Mouse (Mus musculus) myocyte (in vitro differentiated cells): ENCODE results near the gene Col13a1. TPM values are rescaled to one million over a fixed set of nuclear protein-coding genes. Genes with fewer than 3 reads are reported as not detected.

Experiments used
- H3K27me3 ChIP-seq: one replicate; pipeline ENCODE4 v1.6.1; 2011; ENCODE audit not compliant: control insufficient read depth, insufficient read depth, insufficient read length
- H3K36me3 ChIP-seq: one replicate; pipeline ENCODE4 v1.6.1; 2011; ENCODE audit not compliant: control insufficient read depth, insufficient read depth
- H3K4me2 ChIP-seq: one replicate; pipeline ENCODE4 v1.6.1; 2011; ENCODE audit warnings: low read depth, control low read depth
- H3K4me3 ChIP-seq: one replicate; pipeline ENCODE4 v1.5.1; 2011; ENCODE audit warnings: mild to moderate bottlenecking, control low read depth, moderate library complexity
- H3K79me2 ChIP-seq: one replicate; pipeline ENCODE4 v1.6.1; 2011; ENCODE audit not compliant: control insufficient read depth, insufficient read depth
- H3ac ChIP-seq: one replicate; pipeline ENCODE4 v1.6.1; 2011; ENCODE audit not compliant: control insufficient read depth, insufficient read length
- CEBPB ChIP-seq: IDR thresholded peaks from 2 replicates; pipeline ENCODE4 v1.6.1; 2011; ENCODE audit warnings: mild to moderate bottlenecking, moderate library complexity; ENCODE audit not compliant: poor library complexity, insufficient read depth, severe bottlenecking
- E2F4 ChIP-seq: IDR thresholded peaks from one replicate; pipeline ENCODE4 v1.6.1; 2011; ENCODE audit warnings: mild to moderate bottlenecking, control low read depth, moderate library complexity; ENCODE audit not compliant: insufficient read depth
- MAX ChIP-seq: IDR thresholded peaks from one replicate; pipeline ENCODE4 v1.6.1; 2011; ENCODE audit warnings: low read depth, mild to moderate bottlenecking, control low read depth
- MYOD1 ChIP-seq, 3 experiments: IDR thresholded peaks; one replicate each; pipeline ENCODE4 v1.6.1; 2011; ENCODE audit warnings: control low read depth in 2 of 3, low read depth in 2 of 3, mild to moderate bottlenecking in 2 of 3, moderate library complexity in 1 of 3; ENCODE audit not compliant: insufficient read length in 2 of 3, control insufficient read depth in 1 of 3
- MYOG ChIP-seq, 3 experiments: IDR thresholded peaks; one replicate each; pipeline ENCODE4 v1.6.1; 2011; ENCODE audit warnings: control low read depth in 2 of 3, low read depth in 2 of 3, mild to moderate bottlenecking in 2 of 3; ENCODE audit not compliant: insufficient read length in 2 of 3, control insufficient read depth in 1 of 3, insufficient read depth in 1 of 3
- POLR2A ChIP-seq: IDR thresholded peaks from one replicate; pipeline ENCODE4 v1.6.1; 2011; ENCODE audit warnings: low read depth, mild to moderate bottlenecking, control low read depth, moderate library complexity; ENCODE audit not compliant: insufficient read length
- POLR2AphosphoS2 ChIP-seq: IDR thresholded peaks from one replicate; pipeline ENCODE4 v1.6.1; 2011; ENCODE audit warnings: low read depth, control low read depth; ENCODE audit not compliant: insufficient read length
- REST ChIP-seq: IDR thresholded peaks from one replicate; pipeline ENCODE4 v1.6.1; 2011; ENCODE audit warnings: mild to moderate bottlenecking, control low read depth, moderate library complexity; ENCODE audit not compliant: insufficient read depth, insufficient read length
- SRF ChIP-seq: IDR thresholded peaks from one replicate; pipeline ENCODE4 v1.6.1; 2011; ENCODE audit warnings: low read depth; ENCODE audit not compliant: control insufficient read depth, insufficient read length
- TCF12 ChIP-seq: IDR thresholded peaks from one replicate; pipeline ENCODE4 v1.6.1; 2011; ENCODE audit warnings: mild to moderate bottlenecking, control low read depth; ENCODE audit not compliant: poor library complexity, insufficient read depth, severe bottlenecking
- TCF3 ChIP-seq: IDR thresholded peaks from one replicate; pipeline ENCODE4 v1.6.1; 2011; ENCODE audit warnings: low read depth, control low read depth; ENCODE audit not compliant: insufficient read length
- USF1 ChIP-seq: IDR thresholded peaks from one replicate; pipeline ENCODE4 v1.6.1; 2011; ENCODE audit warnings: low read depth, mild to moderate bottlenecking, control low read depth, moderate library complexity
- polyA plus RNA-seq: library from polyadenylated mRNA; unstranded; fragments of >200 nt; fragmentation: generic; extraction: Trizol; gene quantifications from one replicate; pipeline ENCODE4 v1.2.1, GENCODE M21; 2012; ENCODE audit warnings: missing spikeins

Col13a1 gene
- polyA plus RNA-seq, 1 experiment, result 0.13 TPM

- TF ChIP-seq MAX, result no peak
- TF ChIP-seq SRF, result no peak
- no peak for TF ChIP-seq POLR2AphosphoS2
- TF ChIP-seq REST, result no peak
- no peak for TF ChIP-seq USF1
- TF ChIP-seq CEBPB, result no peak
- no peak for TF ChIP-seq TCF3
- TF ChIP-seq E2F4, result no peak
- no peak for TF ChIP-seq TCF12
- TF ChIP-seq MYOD1 (IDR thresholded peaks at IDR 0.05; ENCODE audit: control insufficient read depth in 1 of 3, insufficient read length in 2 of 3, low read depth in 2 of 3), result no peak
- no peak for TF ChIP-seq POLR2A
- no peak for TF ChIP-seq MYOG (IDR thresholded peaks at IDR 0.05; ENCODE audit: control insufficient read depth in 1 of 3, insufficient read depth in 1 of 3, insufficient read length in 2 of 3, low read depth in 2 of 3)
- H3K4me2 ChIP-seq, result no peak overlapping the region
- H3K4me3 ChIP-seq, result no peak overlapping the region
- no peaks in the 10 kb centered on the region for H3K27me3 ChIP-seq
- H3K79me2 ChIP-seq, result no peaks in the 10 kb centered on the region
- H3K36me3 ChIP-seq, result no peaks in the 10 kb centered on the region
- no peak overlapping the region for H3ac ChIP-seq
Observed at GRCm38 (mm10) chr10:61928725-61929651, 49.9 kb downstream of the Col13a1 start.

- Histone ChIP-seq H3K27me3 (no peaks in the 10 kb centered on the region), H3K4me3 (no peak overlapping the region), H3K36me3 (no peaks in the 10 kb centered on the region), H3K4me2 (no peak overlapping the region), H3ac (no peak overlapping the region), H3K79me2 (no peaks in the 10 kb centered on the region)
- TF ChIP-seq MYOD1 (IDR thresholded peaks at IDR 0.05; ENCODE audit: control insufficient read depth in 1 of 3, insufficient read length in 2 of 3, low read depth in 2 of 3) (no peak), MYOG (IDR thresholded peaks at IDR 0.05; ENCODE audit: control insufficient read depth in 1 of 3, insufficient read depth in 1 of 3, insufficient read length in 2 of 3, low read depth in 2 of 3) (no peak), POLR2AphosphoS2 (no peak), CEBPB (no peak), USF1 (no peak), REST (no peak), TCF12 (no peak), MAX (no peak)
Observed at GRCm38 (mm10) chr10:61925691-61926090, 53.2 kb downstream of the Col13a1 start.

- no peaks in the 10 kb centered on the region for H3K36me3 ChIP-seq
- H3K4me3 ChIP-seq, result no peak overlapping the region
- H3K27me3 ChIP-seq, result no peaks in the 10 kb centered on the region
- H3K79me2 ChIP-seq, result no peaks in the 10 kb centered on the region
- TF ChIP-seq E2F4 (no peak), SRF (no peak), TCF12 (no peak), MYOG (IDR thresholded peaks at IDR 0.05; ENCODE audit: control insufficient read depth in 1 of 3, insufficient read depth in 1 of 3, insufficient read length in 2 of 3, low read depth in 2 of 3) (no peak), CEBPB (no peak), REST (no peak), MYOD1 (IDR thresholded peaks at IDR 0.05; ENCODE audit: control insufficient read depth in 1 of 3, insufficient read length in 2 of 3, low read depth in 2 of 3) (no peak), POLR2A (no peak), USF1 (no peak), POLR2AphosphoS2 (no peak), MAX (no peak), TCF3 (no peak)
- H3ac ChIP-seq, result no peak overlapping the region
- H3K4me2 ChIP-seq, result no peak overlapping the region
Observed at GRCm38 (mm10) chr10:61920655-61921365, 58.1 kb downstream of the Col13a1 start.

GRCm38 (mm10) chr10:61919924-61920654 is 58.8 kb downstream of the Col13a1 start:
- Histone ChIP-seq H3K4me3 (no peak overlapping the region), H3ac (no peak overlapping the region)

More at GRCm38 (mm10) chr10:61919924-61920654, 58.8 kb downstream of the Col13a1 start:
- TF ChIP-seq MYOD1 (IDR thresholded peaks at IDR 0.05; ENCODE audit: control insufficient read depth in 1 of 3, insufficient read length in 2 of 3, low read depth in 2 of 3) (no peak), MYOG (IDR thresholded peaks at IDR 0.05; ENCODE audit: control insufficient read depth in 1 of 3, insufficient read depth in 1 of 3, insufficient read length in 2 of 3, low read depth in 2 of 3) (no peak), REST (no peak), TCF12 (no peak), USF1 (no peak), POLR2AphosphoS2 (no peak), TCF3 (no peak), CEBPB (no peak), POLR2A (no peak), MAX (no peak), SRF (no peak), E2F4 (no peak)
- no peak overlapping the region for H3K4me2 ChIP-seq
- H3K27me3 ChIP-seq, result no peaks in the 10 kb centered on the region
- H3K36me3 ChIP-seq, result no peaks in the 10 kb centered on the region
- H3K79me2 ChIP-seq, result no peaks in the 10 kb centered on the region
